Mouse (Mus musculus): ENCODE results near the gene 2900011O08Rik.

DNA sequence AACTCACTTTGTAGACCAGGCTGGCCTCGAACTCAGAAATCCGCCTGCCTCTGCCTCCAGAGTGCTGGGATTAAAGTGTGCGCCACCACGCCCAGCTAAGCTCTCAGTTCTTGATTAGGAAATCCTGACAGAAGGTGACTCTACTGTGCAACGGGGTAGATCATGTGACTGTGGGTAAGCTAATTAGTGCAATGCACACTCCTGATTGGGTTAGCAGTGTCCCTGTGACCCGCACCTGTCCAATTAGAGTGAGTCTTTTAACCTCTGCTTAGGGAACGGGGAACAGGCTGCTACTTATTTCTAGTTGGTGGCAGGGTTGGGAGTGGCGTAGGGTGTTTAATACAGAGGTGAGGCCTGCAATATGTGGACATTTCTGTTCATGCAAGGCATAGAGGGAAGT is 14.4 kb upstream of the 2900011O08Rik start:
- TF ChIP-seq POLR2A (IDR thresholded peaks at IDR 0.05; ENCODE audit: borderline replicate concordance, control insufficient read depth, low read depth, low read length) = no peak
- no peak for TF ChIP-seq CTCF (IDR thresholded peaks at IDR 0.05; ENCODE audit: control insufficient read depth, insufficient read depth, low read length)
